Mouse (Mus musculus) liver, embryonic 16.5 days (tissue): ENCODE results near the gene Slc5a2. TPM values are rescaled to one million over a fixed set of nuclear protein-coding genes. Genes with fewer than 3 reads are reported as not detected.

Experiments
- ATAC-seq: fragments of 200-750 bp; cut with Nextera tagmentation; 2 replicates; pipeline ENCODE4 v1.8.0; 2017; ENCODE audit warnings: low read depth, mild to moderate bottlenecking, moderate number of reproducible peaks, moderate library complexity
- H3K27ac ChIP-seq: fragments of 300-500 bp; sonication (generic); 2 replicates; pipeline ENCODE4 v1.5.1; 2014; ENCODE audit warnings: mild to moderate bottlenecking, low read length
- H3K27me3 ChIP-seq: fragments of 300-500 bp; sonication (generic); 2 replicates; pipeline ENCODE4 v1.6.1; 2014; ENCODE audit warnings: low read depth, low read length, mixed read lengths; ENCODE audit not compliant: control insufficient read depth, insufficient read depth
- H3K36me3 ChIP-seq: fragments of 300-500 bp; sonication (generic); 2 replicates; pipeline ENCODE4 v1.6.1; 2014; ENCODE audit warnings: mild to moderate bottlenecking; ENCODE audit not compliant: control insufficient read depth, insufficient read depth
- H3K4me1 ChIP-seq: fragments of 300-500 bp; sonication (generic); 2 replicates; pipeline ENCODE4 v1.6.1; 2014; ENCODE audit warnings: low read depth, low read length, mixed read lengths; ENCODE audit not compliant: control insufficient read depth
- H3K4me2 ChIP-seq: fragments of 300-500 bp; sonication (generic); 2 replicates; pipeline ENCODE4 v1.6.1; 2014; ENCODE audit warnings: low read depth, low read length, mixed read lengths
- H3K4me3 ChIP-seq: fragments of 300-500 bp; sonication (generic); 2 replicates; pipeline ENCODE4 v1.5.1; 2014; ENCODE audit warnings: low read depth, mild to moderate bottlenecking, low read length
- H3K9ac ChIP-seq: fragments of 300-500 bp; sonication (generic); 2 replicates; pipeline ENCODE4 v1.6.1; 2014; ENCODE audit warnings: low read depth, low read length
- H3K9me3 ChIP-seq: fragments of 300-500 bp; sonication (generic); replicated peaks from 2 replicates; pipeline ENCODE4 v1.6.1; 2016; ENCODE audit warnings: low read length; ENCODE audit not compliant: control insufficient read depth
- WGBS: fragments of 180-500 bp; shearing (Covaris S2); extraction: QIAGEN DNeasy Blood & Tissue Kit; methylation state at CpG from one replicate; pipeline ENCODE4 v1.1.7; 2014; ENCODE audit not compliant: insufficient replicate concordance; 5-methylcytosine and 5-hydroxymethylcytosine counted together
- polyA plus RNA-seq: library from polyadenylated mRNA; unstranded; fragments of >200 nt; fragmentation: Nextera tagmentation; extraction: Ambion mirVana; gene quantifications from 2 replicates; pipeline ENCODE4 v1.2.1, GENCODE M21; 2015

Gene Slc5a2
- polyA plus RNA-seq, 1 experiment from 2014 or later = 1.7 TPM

DNA sequence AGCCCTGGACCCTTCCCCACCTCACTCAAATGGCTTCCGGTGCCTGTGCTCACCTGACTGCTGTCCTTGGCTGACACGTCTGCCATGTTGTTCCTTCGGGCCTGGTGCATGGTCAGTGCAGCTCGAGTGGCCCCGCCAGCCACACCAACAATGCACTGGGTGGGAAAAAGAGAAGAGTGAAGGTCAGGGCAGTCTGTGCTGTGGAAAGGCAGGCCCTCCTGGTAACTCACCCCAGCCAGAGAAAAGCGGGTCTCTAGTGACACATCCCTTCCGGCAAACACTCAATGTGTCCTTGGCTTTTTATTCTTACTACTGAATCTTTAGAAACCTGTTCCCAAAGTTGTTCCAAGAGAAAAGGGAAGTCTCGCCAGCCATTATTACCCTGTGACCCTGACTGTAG lies 19.6 kb downstream of the Slc5a2 start:
- no peak overlapping the region for H3K4me3 ChIP-seq
- peaks cover 39% of the 10 kb centered on the region for H3K4me1 ChIP-seq
- no peak overlapping the region for H3K9ac ChIP-seq
- 86% methylated on average over 8 of the region's 8 CpGs for WGBS
- no peak for ATAC-seq
- H3K27ac ChIP-seq = peak overlapping the region; percentile 17; the same call in 1 of the 2 replicates
- peaks cover 27% of the 10 kb centered on the region for H3K36me3 ChIP-seq
- H3K9me3 ChIP-seq = no peaks in the 10 kb centered on the region
- H3K4me2 ChIP-seq = no peak overlapping the region
- no peaks in the 10 kb centered on the region for H3K27me3 ChIP-seq

DNA sequence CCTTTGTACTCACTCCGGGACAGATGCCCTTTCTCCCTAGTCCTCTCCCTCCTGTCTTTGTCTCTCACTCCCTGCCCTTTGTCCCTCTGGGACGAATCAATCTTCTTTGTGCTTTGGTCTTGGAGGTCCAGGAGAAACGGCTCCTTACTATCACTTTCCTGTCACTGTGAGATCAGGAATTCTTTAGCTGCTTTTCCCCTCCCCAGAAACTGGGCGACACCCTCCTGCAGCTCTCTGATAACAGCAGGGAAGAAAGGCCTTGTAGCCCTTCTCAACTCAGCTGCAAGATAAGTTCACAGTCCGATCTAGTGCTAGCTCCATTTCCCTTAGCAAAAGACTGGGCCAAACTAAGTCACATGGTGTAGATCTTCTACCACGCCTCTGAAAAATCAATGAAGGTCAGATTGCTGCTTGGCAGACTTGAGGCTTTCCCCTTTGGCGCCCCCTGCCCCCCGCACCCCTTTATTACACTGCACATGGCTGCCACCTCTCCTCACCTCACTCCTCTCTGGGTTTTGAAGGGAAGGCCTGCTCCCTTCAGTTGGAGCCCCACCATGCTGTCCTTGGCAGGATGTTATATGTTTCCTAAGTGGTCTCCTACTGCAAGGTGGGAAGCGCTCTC lies 23.6 kb downstream of the Slc5a2 start:
- Histone ChIP-seq H3K27me3 (no peaks in the 10 kb centered on the region), H3K4me2 (peak overlapping the region; percentile 70), H3K4me3 (peak overlapping the region; percentile 63), H3K4me1 (peaks cover 51% of the 10 kb centered on the region), H3K9ac (peak overlapping the region; percentile 69), H3K9me3 (no peaks in the 10 kb centered on the region), H3K36me3 (peaks cover 16% of the 10 kb centered on the region), H3K27ac (peak overlapping the region; percentile 97)
- WGBS = 15% methylated on average over 9 of the region's 9 CpGs
- peak; percentile 98 for ATAC-seq

GRCm38 (mm10) chr7:128294785-128295184 lies 29.3 kb downstream of the Slc5a2 start:
- Histone ChIP-seq H3K9ac (0 out of 2 replicates have a peak overlapping the region, but pooled peaks have one; percentile 25), H3K27me3 (no peaks in the 10 kb centered on the region), H3K4me1 (peaks cover 64% of the 10 kb centered on the region), H3K4me3 (no peak overlapping the region), H3K4me2 (peak overlapping the region; percentile 15; the same call in 1 of the 2 replicates), H3K27ac (peak overlapping the region; percentile 92), H3K9me3 (no peaks in the 10 kb centered on the region), H3K36me3 (no peaks in the 10 kb centered on the region; the same call in 1 of the 2 replicates)
- peak; percentile 52; the same call in 1 of the 2 replicates for ATAC-seq
- WGBS = 56% methylated on average over 10 of the region's 10 CpGs

DNA sequence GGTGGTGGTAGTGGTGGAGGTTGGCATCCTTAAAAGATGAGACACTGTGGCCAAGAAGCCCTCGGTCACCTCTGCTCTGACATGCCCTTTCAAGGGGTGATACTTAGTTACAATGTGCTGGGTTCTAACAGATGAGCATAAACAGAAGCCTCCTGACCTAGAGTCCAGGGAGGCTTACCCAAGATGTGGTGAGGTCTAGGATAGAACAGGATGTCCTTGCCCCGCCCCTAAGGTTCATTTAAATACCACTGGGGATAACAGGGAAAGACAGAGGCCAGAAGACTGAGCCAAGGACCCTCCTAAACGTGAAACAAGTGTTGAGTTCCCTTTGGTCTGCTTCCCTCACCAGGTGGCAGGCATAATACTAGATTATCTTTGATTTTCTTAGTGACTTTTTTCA lies 31.1 kb downstream of the Slc5a2 start:
- H3K4me2 ChIP-seq = peak overlapping the region; percentile 90
- 0 out of 2 replicates have a peak, but pooled peaks have one; percentile 22 for ATAC-seq
- peak overlapping the region; percentile 92 for H3K27ac ChIP-seq
- no peaks in the 10 kb centered on the region; the same call in 1 of the 2 replicates for H3K36me3 ChIP-seq
- 47% methylated on average over 3 of the region's 3 CpGs for WGBS
- peaks cover 62% of the 10 kb centered on the region for H3K4me1 ChIP-seq
- peak overlapping the region; percentile 94 for H3K4me3 ChIP-seq
- no peaks in the 10 kb centered on the region for H3K9me3 ChIP-seq
- no peaks in the 10 kb centered on the region for H3K27me3 ChIP-seq
- peak overlapping the region; percentile 97 for H3K9ac ChIP-seq

DNA sequence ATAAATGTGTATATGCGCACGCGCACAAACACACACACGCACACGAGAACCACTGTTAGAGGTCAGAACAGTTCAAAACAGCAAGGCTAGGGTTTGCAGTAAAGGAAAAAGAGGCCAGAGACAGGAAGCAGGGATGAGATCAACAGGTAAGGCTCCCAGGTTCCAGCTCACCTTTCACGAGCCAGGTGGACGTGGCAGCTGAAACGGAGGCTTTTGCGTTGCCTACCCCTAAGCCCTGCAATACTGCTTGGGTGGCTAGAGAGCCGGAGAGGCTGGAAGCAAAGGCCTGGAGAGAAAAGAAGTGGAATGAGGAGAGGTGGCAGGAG lies 31.8 kb downstream of the Slc5a2 start:
- WGBS = 23% methylated on average over 10 of the region's 10 CpGs
- peak overlapping the region; percentile 90 for H3K4me2 ChIP-seq
- H3K36me3 ChIP-seq = peaks cover 7% of the 10 kb centered on the region
- H3K27ac ChIP-seq = peak overlapping the region; percentile 92
- 0 out of 2 replicates have a peak, but pooled peaks have one; percentile 12 for ATAC-seq
- peak overlapping the region; percentile 94 for H3K4me3 ChIP-seq
- H3K27me3 ChIP-seq = no peaks in the 10 kb centered on the region
- H3K9me3 ChIP-seq = no peaks in the 10 kb centered on the region
- H3K9ac ChIP-seq = peak overlapping the region; percentile 97
- peaks cover 62% of the 10 kb centered on the region for H3K4me1 ChIP-seq

GRCm38 (mm10) chr7:128297617-128298480 lies 32.4 kb downstream of the Slc5a2 start, which contains the start of gene BC017158:
Gene BC017158 (minus strand): TSS chr7:128298170.
- Histone ChIP-seq H3K9me3 (no peaks in the 10 kb centered on the region), H3K36me3 (peaks cover 9% of the 10 kb centered on the region), H3K4me1 (peaks cover 62% of the 10 kb centered on the region), H3K4me3 (peak within 1 kb of the TSS; percentile 94), H3K9ac (peak within 1 kb of the TSS; percentile 97), H3K27ac (peak within 1 kb of the TSS; percentile 92), H3K27me3 (no peaks in the 10 kb centered on the region), H3K4me2 (peak within 1 kb of the TSS; percentile 90)
- WGBS = under 1% methylated on average over 47 of the region's 47 CpGs
- ATAC-seq = peak; percentile 70

GRCm38 (mm10) chr7:128298481-128299342 lies 33.3 kb downstream of the Slc5a2 start:
- Histone ChIP-seq H3K9ac (peak overlapping the region; percentile 97), H3K4me2 (peak overlapping the region; percentile 90), H3K27me3 (no peaks in the 10 kb centered on the region), H3K9me3 (no peaks in the 10 kb centered on the region), H3K27ac (peak overlapping the region; percentile 92), H3K4me3 (peak overlapping the region; percentile 94), H3K36me3 (peaks cover 9% of the 10 kb centered on the region), H3K4me1 (peaks cover 58% of the 10 kb centered on the region)
- WGBS = 79% methylated on average over 8 of the region's 8 CpGs
- ATAC-seq = peak; percentile 47; the same call in 1 of the 2 replicates

GRCm38 (mm10) chr7:128300952-128301351 lies 35.5 kb downstream of the Slc5a2 start:
- no peak for ATAC-seq
- Histone ChIP-seq H3K27ac (peak overlapping the region; percentile 85), H3K4me2 (no peak overlapping the region), H3K9ac (no peak overlapping the region; the same call in 1 of the 2 replicates), H3K36me3 (peaks cover 9% of the 10 kb centered on the region), H3K4me1 (peaks cover 41% of the 10 kb centered on the region), H3K9me3 (no peaks in the 10 kb centered on the region), H3K27me3 (no peaks in the 10 kb centered on the region), H3K4me3 (no peak overlapping the region)
- 78% methylated on average over 3 of the region's 3 CpGs for WGBS
